Mouse (Mus musculus) gastrocnemius, adult 8-10 months (tissue): Measurements from ENCODE around the gene Hjurp. TPM values are rescaled to one million over a fixed set of nuclear protein-coding genes. Genes with fewer than 3 reads are reported as not detected.

ENCODE experiments used
- DNase-seq, 2 experiments: peaks; one replicate each; pipeline ENCODE4 v3.0.0; 2022; ENCODE audit warnings: low spot score in 2 of 2
- total RNA-seq, 4 experiments: library from RNA; stranded (reverse); gene quantifications; 2 replicates each; pipeline ENCODE4 v1.2.4; 2022

The Hjurp gene
- 1 to 10 TPM; 4.4 to 6.3 (median 4.7) TPM for total RNA-seq

DNA sequence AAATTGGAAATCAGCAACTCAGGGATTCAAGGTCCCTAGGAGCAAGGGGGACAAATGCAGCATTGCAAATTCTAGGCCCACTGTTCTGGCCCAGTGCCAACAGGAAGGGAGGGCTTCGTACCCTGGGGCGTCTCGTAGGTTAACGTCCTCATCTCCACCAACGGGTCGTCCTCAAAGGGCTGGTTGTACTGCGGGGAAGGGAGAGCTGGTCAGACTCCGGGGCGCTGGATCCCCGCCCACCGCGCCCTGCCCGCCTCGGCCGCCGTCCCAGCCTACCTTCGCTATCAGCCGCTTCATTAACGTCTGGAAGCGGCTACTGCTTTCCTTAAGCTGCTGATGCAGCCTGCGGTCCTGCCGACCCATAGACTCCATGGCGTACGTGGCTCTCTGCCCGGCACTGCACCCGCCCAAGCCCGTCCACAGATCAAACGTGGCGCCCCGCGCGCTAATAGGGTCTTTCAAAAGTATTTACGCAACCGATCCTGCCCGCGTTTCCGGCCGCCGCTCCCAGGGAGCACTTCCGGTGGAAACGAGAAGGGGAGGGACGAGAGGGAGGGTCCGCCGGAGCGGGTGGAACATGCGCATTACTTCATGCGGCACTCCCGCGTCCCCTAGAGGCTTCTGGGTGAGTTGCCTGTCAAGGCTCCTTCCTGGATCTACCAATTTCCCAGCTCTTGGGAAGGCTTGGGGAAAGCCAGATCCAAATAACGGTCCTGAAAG lies at the start of gene Hjurp, which contains the start of gene Trpm8:
Hjurp (minus strand) TSS at position 536 of the 720 bp plus-strand sequence.
Trpm8 (plus strand) TSS at position 564 of the 720 bp plus-strand sequence.
- peak; percentile 100 for DNase-seq

DNA sequence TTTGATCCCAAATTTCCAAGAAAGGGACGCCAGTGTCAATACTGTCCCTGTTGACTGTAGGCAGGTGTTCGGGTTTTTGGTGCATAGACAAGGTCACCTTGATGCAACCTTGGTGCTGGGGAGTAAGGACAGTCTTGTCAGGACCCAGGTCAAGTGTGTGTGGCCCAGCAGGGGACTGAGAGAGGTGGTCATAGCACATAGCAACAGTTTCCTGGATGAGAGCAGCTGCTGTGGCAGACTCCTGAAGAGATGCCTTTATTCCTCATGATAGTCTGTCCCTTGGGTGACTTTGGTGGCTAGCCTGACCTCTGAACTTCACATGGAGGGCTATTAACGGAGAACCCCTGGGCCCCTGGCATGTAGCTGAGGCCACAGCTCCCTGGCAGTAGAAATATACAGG lies 45.7 kb upstream of the Hjurp start:
- no peak for DNase-seq

DNA sequence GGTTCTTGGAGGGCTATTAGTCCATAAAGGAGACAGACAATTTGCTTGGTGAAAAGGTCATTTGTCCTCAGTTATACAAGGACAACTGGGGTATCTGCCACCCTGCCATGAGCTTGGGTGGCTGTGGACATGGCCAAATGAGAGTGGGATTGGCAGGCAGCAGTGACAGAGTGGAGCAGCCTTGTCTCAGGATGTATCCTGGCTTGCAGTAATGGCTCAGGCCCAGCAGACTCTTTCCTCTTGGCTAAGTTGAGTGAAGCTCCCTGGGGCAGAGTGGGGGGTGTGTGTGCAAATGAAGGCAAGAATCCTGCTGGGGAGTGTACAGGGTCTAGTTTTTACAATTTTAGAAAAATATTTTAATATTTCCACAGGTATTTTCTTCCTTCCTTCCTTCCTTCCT lies 44.7 kb upstream of the Hjurp start:
- no peak for DNase-seq

- DNase-seq: no peak
Measured at GRCm38 (mm10) chr1:88320821-88321395, 43.5 kb upstream of the Hjurp start.

DNA sequence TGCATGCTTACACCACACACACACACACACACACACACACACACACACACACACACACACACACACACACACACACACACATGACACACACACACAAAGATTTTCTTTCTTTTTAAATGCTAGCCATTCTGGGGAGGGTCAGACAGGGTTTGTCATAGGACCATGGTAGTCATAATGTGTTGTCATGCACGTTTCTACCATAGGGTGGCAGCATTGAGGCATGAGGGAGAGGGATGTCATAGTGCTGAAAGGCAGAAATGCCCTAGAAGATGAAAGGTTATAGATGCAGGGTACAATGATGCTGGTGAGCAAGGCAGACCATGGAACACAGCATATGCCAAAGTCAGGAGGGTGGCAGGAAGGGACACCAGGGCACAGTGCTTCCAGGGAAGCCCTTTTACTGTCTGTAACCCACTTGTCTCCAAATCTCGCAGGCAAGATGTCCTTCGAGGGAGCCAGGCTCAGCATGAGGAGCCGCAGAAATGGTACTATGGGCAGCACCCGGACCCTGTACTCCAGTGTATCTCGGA lies 41.2 kb upstream of the Hjurp start:
- no peak for DNase-seq

GRCm38 (mm10) chr1:88317279-88317678 lies 39.8 kb upstream of the Hjurp start:
- no peak for DNase-seq

GRCm38 (mm10) chr1:88310349-88310748 lies 32.9 kb upstream of the Hjurp start:
- DNase-seq: no peak

DNA sequence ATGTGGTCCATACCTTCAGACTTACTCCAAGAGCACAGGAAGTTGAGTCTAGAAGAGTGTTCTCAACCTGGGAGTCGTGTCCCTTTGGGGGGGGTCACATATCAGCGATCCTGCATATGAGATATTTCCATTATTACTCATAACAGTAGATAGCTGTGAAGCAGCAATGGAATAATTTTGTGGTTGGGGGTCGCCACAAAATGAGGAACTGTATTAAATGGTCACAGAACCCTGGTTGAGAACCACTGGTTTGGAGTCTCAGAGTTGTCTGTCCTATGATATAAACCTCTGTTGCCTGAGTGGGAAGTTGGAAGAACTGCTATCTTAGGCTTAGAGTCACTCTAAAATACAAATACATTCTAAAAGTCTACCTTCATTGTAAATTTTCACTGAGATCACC lies 32.5 kb upstream of the Hjurp start:
- DNase-seq: no peak

GRCm38 (mm10) chr1:88309020-88309419 lies 31.6 kb upstream of the Hjurp start:
- no peak for DNase-seq

- no peak for DNase-seq
Measured at GRCm38 (mm10) chr1:88307180-88307579, 29.7 kb upstream of the Hjurp start.

- DNase-seq: no peak
Measured at GRCm38 (mm10) chr1:88306543-88306942, 29.1 kb upstream of the Hjurp start.

DNA sequence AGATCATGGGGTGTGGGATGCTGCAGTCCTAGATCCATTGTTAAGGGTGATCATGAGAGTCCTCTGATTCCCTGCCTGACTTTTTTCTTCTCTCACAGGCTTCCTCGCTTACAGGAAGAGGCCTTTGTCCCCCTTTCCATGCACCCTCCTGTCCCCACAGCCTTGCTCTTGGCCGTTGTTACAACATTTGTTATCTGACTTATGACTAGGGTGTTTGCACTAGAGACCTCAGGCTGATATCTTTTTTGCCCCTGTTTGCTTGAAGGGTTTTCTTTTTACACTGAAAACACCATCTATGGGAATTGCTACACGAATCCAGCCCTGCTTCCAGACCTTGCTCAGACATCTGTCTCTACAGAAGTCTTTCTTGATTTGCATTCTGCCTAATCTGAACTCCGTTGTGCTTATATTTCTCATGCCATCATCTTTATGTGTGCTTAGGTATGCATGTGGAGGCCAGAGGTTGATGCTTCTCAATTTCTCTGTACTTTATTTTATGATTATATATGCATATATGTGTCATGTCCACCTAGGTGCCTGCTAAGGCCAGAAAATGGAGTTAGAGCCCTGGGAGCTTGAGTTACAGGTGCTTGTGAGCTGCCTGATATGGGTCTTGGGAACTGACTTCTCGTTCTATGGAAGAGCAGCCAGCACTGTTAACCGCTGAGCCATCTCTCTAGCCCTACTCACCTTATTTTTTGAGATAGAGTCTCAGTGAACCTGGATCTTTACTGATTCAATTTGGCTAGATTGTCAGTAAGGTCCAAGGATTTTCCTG lies 27.8 kb upstream of the Hjurp start:
- no peak for DNase-seq

DNA sequence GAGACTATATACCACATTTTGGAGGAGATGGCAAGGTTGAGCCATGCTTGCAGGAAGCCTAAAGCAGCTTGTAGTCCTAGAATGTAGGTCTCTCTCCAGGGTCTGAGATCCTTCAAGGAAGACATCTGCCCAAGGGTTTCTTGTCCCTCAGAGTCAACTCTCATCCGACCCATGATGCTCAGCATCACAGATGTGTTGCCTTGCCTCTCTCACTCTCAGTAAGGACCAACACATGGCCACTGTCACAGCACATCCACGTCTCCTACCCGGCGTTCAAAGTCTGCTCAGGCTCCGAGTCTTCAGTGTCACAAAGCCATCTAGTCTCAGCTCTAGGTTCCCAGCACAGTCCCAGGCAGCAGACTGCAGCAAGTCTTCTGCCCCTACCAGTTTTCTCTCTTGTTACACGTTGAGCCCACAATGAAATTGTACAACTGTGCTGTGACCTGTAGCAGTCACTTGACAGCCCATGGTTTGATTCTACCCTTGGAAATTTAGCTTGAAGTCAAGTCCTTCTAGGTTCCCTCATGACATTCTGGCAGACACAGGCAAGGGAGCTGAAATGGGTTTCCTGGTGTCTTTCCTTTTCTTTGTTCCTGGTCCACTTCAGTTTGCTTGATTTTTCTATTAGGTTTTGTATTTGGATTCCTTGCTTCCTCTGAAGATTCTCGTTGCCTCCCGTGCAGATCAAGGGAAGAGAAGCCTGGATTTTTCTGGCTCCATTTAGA lies 27.0 kb upstream of the Hjurp start:
- DNase-seq: no peak

DNA sequence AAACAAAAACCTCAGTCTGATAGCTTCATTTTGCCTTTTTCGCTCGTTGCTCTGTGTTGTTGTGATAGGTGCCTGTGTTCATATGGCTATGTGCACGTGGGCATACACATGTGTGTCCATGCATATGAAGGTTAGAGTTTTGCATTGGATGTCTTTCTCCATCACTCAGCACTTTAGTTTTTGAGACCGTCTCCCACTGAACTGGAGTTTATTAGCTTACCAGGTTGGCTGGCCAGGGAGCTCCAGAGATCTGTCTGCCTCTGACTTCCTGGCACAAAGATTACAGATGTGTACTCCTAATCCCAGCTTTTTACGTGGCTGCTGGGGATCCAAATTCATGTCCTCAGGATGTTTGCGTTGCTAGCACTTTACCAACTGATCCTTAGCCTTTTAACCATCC lies 26.3 kb upstream of the Hjurp start:
- DNase-seq: no peak

DNA sequence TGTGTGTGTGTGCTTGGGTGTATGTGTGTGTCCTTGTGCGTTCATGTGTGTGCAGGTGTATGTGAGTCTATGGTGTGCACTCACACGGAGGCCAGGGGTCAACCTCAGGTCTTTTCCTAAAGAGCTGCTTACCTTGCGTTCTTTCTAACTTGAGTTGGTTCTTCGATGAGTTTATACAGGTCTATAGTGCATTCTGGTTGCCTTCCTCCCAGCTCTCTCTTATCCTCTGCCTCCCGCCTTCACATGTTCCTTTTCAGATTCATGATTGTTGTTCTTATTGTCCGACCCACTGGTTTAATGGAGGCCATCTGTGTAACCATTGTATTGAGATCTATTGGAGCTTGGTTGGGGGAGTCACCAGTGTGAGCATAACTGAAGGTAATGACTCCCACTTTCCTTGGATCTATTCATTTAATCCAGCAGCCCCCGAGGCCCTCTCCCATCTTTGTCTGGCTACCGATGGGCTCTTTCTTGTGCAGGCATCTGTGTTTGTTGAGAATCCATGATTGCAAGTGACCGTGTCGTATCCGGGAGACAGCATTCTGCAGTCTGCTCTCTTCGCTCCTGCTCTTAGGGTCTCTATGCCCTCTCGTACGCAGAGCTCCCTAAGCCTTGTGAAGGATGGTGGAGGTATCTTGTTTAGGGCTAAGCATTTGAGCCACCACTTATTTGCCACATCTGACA lies 24.8 kb upstream of the Hjurp start:
- DNase-seq: no peak

DNA sequence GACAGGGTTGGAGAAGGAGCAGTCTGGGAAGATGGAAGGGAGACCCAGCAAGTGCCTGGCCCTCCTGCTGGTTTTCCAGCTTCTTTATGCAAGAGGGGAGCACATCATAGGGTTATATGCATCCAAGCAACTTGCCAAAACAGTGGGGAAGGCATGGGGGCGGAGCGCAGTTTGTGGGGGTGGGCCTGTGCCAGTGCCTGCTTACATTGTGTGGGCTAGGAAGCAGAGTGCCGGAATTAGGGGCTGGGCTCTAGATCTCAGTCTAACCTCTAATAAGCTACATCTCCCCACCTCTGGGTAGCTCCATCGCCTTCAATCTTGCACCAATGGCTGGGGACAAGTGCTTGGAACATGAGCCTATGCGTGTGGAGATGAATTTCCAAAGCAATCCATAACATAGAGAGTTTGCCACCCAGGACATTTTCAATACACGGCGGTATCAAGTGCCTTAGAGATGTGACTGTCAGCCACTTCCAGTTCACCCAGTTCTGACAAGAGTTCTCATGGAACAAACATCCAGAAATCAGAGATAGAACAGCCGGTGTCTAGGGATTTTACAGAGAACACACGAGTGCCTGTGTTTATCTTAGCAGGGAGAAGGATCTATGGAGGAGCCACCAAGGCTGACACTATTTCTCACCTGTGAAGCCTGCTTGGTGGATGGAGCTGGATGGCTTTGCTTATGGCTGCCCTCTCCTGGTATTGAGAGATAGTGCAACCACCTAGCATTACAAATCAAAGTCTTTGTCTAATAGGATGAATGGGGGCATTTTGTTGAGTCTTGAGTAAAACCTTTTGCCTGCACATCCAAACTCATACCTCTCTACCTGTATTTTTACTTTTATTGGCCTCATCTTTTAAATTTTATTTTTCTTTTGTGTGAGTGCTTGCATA lies 23.9 kb upstream of the Hjurp start:
- no peak for DNase-seq

- no peak for DNase-seq
Measured at GRCm38 (mm10) chr1:88300301-88301050, 23.0 kb upstream of the Hjurp start.

DNA sequence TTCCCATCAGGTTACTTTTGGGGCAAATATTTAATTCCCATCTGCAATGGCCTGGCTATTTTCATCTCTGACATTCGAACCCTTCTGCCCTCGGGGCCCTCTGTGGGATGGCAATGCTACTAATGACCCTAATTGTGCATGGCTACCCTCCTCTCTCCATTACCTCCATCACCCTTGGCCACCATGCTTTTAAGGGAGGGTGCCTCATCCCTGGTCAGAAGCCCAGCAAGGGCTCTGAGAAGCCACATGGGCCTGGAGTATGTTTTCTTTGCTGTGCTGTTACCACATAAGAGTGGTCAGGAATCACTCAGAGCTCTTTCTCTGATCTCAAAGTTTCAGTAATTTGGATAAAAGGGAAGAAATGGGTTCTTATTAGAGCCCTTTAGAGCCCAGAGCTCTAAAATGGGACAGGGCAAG lies 22.1 kb upstream of the Hjurp start:
- DNase-seq: no peak
